Mouse (Mus musculus): ENCODE measurements around the gene Abca8a. TPM values are rescaled to one million over a fixed set of nuclear protein-coding genes. Genes with fewer than 3 reads are reported as not detected.
A peak's percentile ranks its signal among the peaks of the same experiment; 100 is the strongest.

The Abca8a gene
- not detected for polyA plus RNA-seq (2012; fragmentation: generic; extraction: Trizol)
- long read RNA-seq, experiment 1, result 0 reads
- long read RNA-seq, experiment 2, result 0 reads

DNA sequence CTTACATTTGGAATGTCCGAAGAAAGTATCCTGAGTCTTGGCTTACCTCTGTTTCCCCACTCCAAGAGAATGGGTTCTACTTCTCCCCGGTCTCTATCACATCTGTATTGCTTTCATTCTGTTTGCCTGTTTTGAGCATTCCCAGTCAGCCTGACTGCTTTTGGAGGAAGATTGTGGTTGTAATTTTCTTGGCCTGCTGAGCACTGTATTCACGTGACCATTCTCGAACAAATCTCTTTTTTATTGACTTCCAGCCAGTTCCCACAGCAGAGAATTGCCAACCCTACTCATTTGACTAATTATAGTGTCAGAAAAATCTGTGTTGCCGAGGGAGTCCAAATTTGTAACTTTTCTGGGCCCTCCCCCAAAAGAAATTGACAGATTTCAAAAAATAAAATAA, at the start of gene Abca8a:
Abca8a (minus strand) TSS at position 121 of the 400 bp plus-strand sequence.
- Histone ChIP-seq H3ac (ENCODE audit: control insufficient read depth, insufficient read length, low read depth) (no peak within 1 kb of the TSS), H3K27me3 (ENCODE audit: control insufficient read depth, insufficient read depth, insufficient read length) (no peaks in the 10 kb centered on the region), H3K4me3 (ENCODE audit: insufficient read depth, poor library complexity, severe bottlenecking) (no peak within 1 kb of the TSS), H3K79me3 (ENCODE audit: low read depth) (no peaks in the 10 kb centered on the region), H3K79me2 (ENCODE audit: control insufficient read depth, insufficient read depth) (no peaks in the 10 kb centered on the region), H3K36me3 (ENCODE audit: control insufficient read depth, insufficient read depth) (no peaks in the 10 kb centered on the region)
- TF ChIP-seq MAX (IDR thresholded peaks at IDR 0.05) (no peak), MYOD1 (IDR thresholded peaks at IDR 0.05; ENCODE audit: control insufficient read depth, insufficient read length, low read depth) (no peak), CEBPB (IDR thresholded peaks at IDR 0.05; ENCODE audit: low read depth) (no peak), FOSL1 (IDR thresholded peaks at IDR 0.05; ENCODE audit: insufficient read depth, low read length, poor library complexity, severe bottlenecking) (no peak), USF1 (IDR thresholded peaks at IDR 0.05; ENCODE audit: low read depth) (no peak), CTCF (IDR thresholded peaks at IDR 0.05; ENCODE audit: control insufficient read depth, insufficient read depth, insufficient read length) (no peak), MYOG (IDR thresholded peaks at IDR 0.05; ENCODE audit: control insufficient read depth, extremely low read depth, insufficient read length) (no peak)

DNA sequence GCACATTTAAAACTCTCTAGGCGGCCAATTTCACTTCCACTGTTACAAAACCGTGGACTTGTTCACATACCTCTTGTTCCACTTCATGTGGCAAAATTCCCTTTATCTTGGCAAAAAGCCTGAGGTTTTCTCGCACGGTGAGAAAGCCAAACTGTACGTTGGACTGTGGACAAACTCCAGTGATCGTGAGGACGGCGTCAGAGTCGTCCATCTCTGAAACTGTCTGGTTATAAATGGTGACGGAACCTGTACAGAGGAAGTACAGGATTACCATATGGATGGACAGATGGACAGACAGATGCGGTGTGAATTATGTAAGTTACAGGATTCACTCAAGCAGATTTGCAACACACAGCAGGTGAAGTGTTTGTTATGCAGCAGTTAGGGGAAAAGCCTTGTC, 49.6 kb upstream of the Abca8a start:
- H3K27me3 ChIP-seq (ENCODE audit: control insufficient read depth, insufficient read depth, insufficient read length), result no peaks in the 10 kb centered on the region
- H3K79me2 ChIP-seq (ENCODE audit: control insufficient read depth, insufficient read depth), result no peaks in the 10 kb centered on the region
- H3K36me3 ChIP-seq (ENCODE audit: control insufficient read depth, insufficient read depth), result no peaks in the 10 kb centered on the region
- H3ac ChIP-seq (ENCODE audit: control insufficient read depth, insufficient read length, low read depth), result no peak overlapping the region
- H3K4me3 ChIP-seq (ENCODE audit: insufficient read depth, poor library complexity, severe bottlenecking), result no peak overlapping the region
- TF ChIP-seq CEBPB (IDR thresholded peaks at IDR 0.05; ENCODE audit: low read depth) (no peak), MYOG (IDR thresholded peaks at IDR 0.05; ENCODE audit: control insufficient read depth, extremely low read depth, insufficient read length) (no peak), MAX (IDR thresholded peaks at IDR 0.05) (no peak), FOSL1 (IDR thresholded peaks at IDR 0.05; ENCODE audit: insufficient read depth, low read length, poor library complexity, severe bottlenecking) (no peak), CTCF (IDR thresholded peaks at IDR 0.05; ENCODE audit: control insufficient read depth, insufficient read depth, insufficient read length) (no peak), MYOD1 (IDR thresholded peaks at IDR 0.05; ENCODE audit: control insufficient read depth, insufficient read length, low read depth) (no peak), USF1 (IDR thresholded peaks at IDR 0.05; ENCODE audit: low read depth) (no peak)
- H3K79me3 ChIP-seq (ENCODE audit: low read depth), result no peaks in the 10 kb centered on the region

DNA sequence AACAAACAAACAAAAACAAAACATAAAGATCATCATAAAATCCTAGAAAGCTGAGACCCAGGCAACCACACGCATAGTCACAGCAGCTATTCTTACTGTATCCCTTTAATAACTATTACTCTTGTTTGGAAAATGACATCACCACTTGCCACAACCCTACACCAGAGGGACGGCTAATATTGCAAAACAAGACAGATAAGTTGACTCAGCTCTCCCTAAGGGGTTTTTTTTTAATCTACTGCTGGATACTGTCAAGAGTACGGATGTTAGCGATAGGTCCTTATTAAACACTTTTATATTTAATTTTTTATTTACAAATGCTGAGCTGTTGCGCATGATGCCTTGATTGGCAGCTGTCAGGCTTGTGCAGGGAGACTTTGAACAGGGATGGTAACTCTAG, 35.0 kb upstream of the Abca8a start:
- H3K36me3 ChIP-seq (ENCODE audit: control insufficient read depth, insufficient read depth), result no peaks in the 10 kb centered on the region
- H3ac ChIP-seq (ENCODE audit: control insufficient read depth, insufficient read length, low read depth), result no peak overlapping the region
- TF ChIP-seq CEBPB (IDR thresholded peaks at IDR 0.05; ENCODE audit: low read depth), result peak; percentile 74
- no peak for TF ChIP-seq MAX (IDR thresholded peaks at IDR 0.05)
- no peak for TF ChIP-seq CTCF (IDR thresholded peaks at IDR 0.05; ENCODE audit: control insufficient read depth, insufficient read depth, insufficient read length)
- no peak for TF ChIP-seq USF1 (IDR thresholded peaks at IDR 0.05; ENCODE audit: low read depth)
- TF ChIP-seq MYOD1 (IDR thresholded peaks at IDR 0.05; ENCODE audit: control insufficient read depth, insufficient read length, low read depth), result no peak
- no peaks in the 10 kb centered on the region for H3K79me2 ChIP-seq (ENCODE audit: control insufficient read depth, insufficient read depth)
- H3K4me3 ChIP-seq (ENCODE audit: insufficient read depth, poor library complexity, severe bottlenecking), result no peak overlapping the region
- H3K27me3 ChIP-seq (ENCODE audit: control insufficient read depth, insufficient read depth, insufficient read length), result peaks cover 7% of the 10 kb centered on the region
- H3K79me3 ChIP-seq (ENCODE audit: low read depth), result no peaks in the 10 kb centered on the region

DNA sequence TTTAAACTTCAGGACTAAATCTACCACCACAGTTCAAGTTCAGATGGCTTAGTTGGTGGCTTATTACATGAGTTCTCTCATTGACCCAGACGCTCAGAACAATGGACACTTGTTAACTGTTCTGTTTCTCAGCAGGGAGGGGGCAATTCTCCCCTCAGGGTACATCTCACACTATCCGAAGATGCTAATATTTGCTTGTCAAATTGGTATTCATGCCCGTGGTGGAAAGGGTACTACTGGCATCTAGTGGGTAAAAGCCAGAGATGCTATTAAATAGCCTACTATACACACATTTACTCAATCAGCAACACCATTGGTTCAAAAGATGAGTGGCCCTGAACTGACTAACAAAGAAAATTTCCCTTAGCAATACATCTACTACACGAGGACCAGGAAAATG, 15.4 kb upstream of the Abca8a start:
- peaks cover 9% of the 10 kb centered on the region for H3K27me3 ChIP-seq (ENCODE audit: control insufficient read depth, insufficient read depth, insufficient read length)
- TF ChIP-seq CTCF (IDR thresholded peaks at IDR 0.05; ENCODE audit: control insufficient read depth, insufficient read depth, insufficient read length), result no peak
- no peak for TF ChIP-seq MYOG (IDR thresholded peaks at IDR 0.05; ENCODE audit: control insufficient read depth, extremely low read depth, insufficient read length)
- TF ChIP-seq MYOD1 (IDR thresholded peaks at IDR 0.05; ENCODE audit: control insufficient read depth, insufficient read length, low read depth), result no peak
- no peak for TF ChIP-seq CEBPB (IDR thresholded peaks at IDR 0.05; ENCODE audit: low read depth)
- no peak for TF ChIP-seq FOSL1 (IDR thresholded peaks at IDR 0.05; ENCODE audit: insufficient read depth, low read length, poor library complexity, severe bottlenecking)
- no peak for TF ChIP-seq USF1 (IDR thresholded peaks at IDR 0.05; ENCODE audit: low read depth)
- TF ChIP-seq MAX (IDR thresholded peaks at IDR 0.05), result no peak
- no peak overlapping the region for H3ac ChIP-seq (ENCODE audit: control insufficient read depth, insufficient read length, low read depth)
- no peaks in the 10 kb centered on the region for H3K79me3 ChIP-seq (ENCODE audit: low read depth)
- H3K79me2 ChIP-seq (ENCODE audit: control insufficient read depth, insufficient read depth), result no peaks in the 10 kb centered on the region
- no peak overlapping the region for H3K4me3 ChIP-seq (ENCODE audit: insufficient read depth, poor library complexity, severe bottlenecking)
- H3K36me3 ChIP-seq (ENCODE audit: control insufficient read depth, insufficient read depth), result no peaks in the 10 kb centered on the region

DNA sequence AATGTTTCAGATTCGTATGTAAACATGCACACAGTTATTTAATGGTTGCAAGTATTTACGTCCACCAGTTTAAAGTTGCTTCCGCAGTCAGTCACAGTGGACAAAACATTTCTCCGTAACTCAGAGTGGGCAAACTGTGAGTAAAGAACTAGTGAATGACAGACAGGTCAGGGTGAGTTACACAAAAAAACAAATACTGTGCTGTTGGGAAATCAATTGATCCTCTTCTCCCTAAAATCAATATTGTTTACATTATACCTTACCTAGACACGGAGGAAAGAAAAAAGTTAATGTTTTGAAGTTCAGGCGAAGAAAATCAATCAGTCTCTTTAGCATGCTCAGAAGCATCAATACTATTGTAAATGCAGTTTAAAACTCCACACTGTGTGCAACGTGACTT, 5.7 kb upstream of the Abca8a start:
- TF ChIP-seq CTCF (IDR thresholded peaks at IDR 0.05; ENCODE audit: control insufficient read depth, insufficient read depth, insufficient read length), result no peak
- no peak for TF ChIP-seq MYOG (IDR thresholded peaks at IDR 0.05; ENCODE audit: control insufficient read depth, extremely low read depth, insufficient read length)
- no peak for TF ChIP-seq USF1 (IDR thresholded peaks at IDR 0.05; ENCODE audit: low read depth)
- TF ChIP-seq MYOD1 (IDR thresholded peaks at IDR 0.05; ENCODE audit: control insufficient read depth, insufficient read length, low read depth), result no peak
- TF ChIP-seq MAX (IDR thresholded peaks at IDR 0.05), result no peak
- no peak for TF ChIP-seq FOSL1 (IDR thresholded peaks at IDR 0.05; ENCODE audit: insufficient read depth, low read length, poor library complexity, severe bottlenecking)
- Histone ChIP-seq H3K4me3 (ENCODE audit: insufficient read depth, poor library complexity, severe bottlenecking) (no peak overlapping the region), H3K27me3 (ENCODE audit: control insufficient read depth, insufficient read depth, insufficient read length) (no peaks in the 10 kb centered on the region), H3K79me2 (ENCODE audit: control insufficient read depth, insufficient read depth) (no peaks in the 10 kb centered on the region), H3K79me3 (ENCODE audit: low read depth) (no peaks in the 10 kb centered on the region), H3K36me3 (ENCODE audit: control insufficient read depth, insufficient read depth) (no peaks in the 10 kb centered on the region), H3ac (ENCODE audit: control insufficient read depth, insufficient read length, low read depth) (no peak overlapping the region)

DNA sequence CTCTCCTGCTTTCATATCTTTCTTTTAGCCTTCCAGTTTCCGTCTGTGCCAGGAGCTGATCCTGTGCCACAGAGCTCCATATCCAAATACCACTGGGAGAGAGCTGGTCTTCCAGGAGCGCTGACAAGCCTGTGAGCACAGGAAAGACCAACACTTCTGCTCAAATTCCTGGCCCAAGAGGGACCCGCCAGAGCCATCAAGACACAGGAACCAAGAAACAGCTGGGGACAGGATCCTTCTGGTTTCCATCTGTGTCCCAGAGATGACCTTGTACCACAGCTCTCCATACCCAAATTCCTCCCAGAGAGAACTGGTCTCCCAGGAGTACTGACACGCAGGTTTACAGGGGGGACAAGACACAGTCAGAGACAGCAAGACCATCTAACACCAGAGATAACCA, 3.1 kb upstream of the Abca8a start:
- Histone ChIP-seq H3K4me3 (ENCODE audit: insufficient read depth, poor library complexity, severe bottlenecking) (no peak overlapping the region), H3ac (ENCODE audit: control insufficient read depth, insufficient read length, low read depth) (no peak overlapping the region), H3K27me3 (ENCODE audit: control insufficient read depth, insufficient read depth, insufficient read length) (no peaks in the 10 kb centered on the region), H3K79me2 (ENCODE audit: control insufficient read depth, insufficient read depth) (no peaks in the 10 kb centered on the region), H3K36me3 (ENCODE audit: control insufficient read depth, insufficient read depth) (no peaks in the 10 kb centered on the region), H3K79me3 (ENCODE audit: low read depth) (no peaks in the 10 kb centered on the region)
- TF ChIP-seq FOSL1 (IDR thresholded peaks at IDR 0.05; ENCODE audit: insufficient read depth, low read length, poor library complexity, severe bottlenecking) (no peak), MYOD1 (IDR thresholded peaks at IDR 0.05; ENCODE audit: control insufficient read depth, insufficient read length, low read depth) (no peak), CTCF (IDR thresholded peaks at IDR 0.05; ENCODE audit: control insufficient read depth, insufficient read depth, insufficient read length) (no peak), CEBPB (IDR thresholded peaks at IDR 0.05; ENCODE audit: low read depth) (no peak), USF1 (IDR thresholded peaks at IDR 0.05; ENCODE audit: low read depth) (no peak), MYOG (IDR thresholded peaks at IDR 0.05; ENCODE audit: control insufficient read depth, extremely low read depth, insufficient read length) (no peak), MAX (IDR thresholded peaks at IDR 0.05) (no peak)
